Mouse (Mus musculus) bone marrow, adult 2 months (tissue): ENCODE data around the gene Prrc2a.

Source experiments
- CTCF ChIP-seq: fragments of 200-500 bp; IDR thresholded peaks from 2 replicates; pipeline ENCODE4 v1.5.1; 2011; ENCODE audit warnings: low read length, control low read depth; ENCODE audit not compliant: control insufficient read depth, insufficient read depth
- POLR2A ChIP-seq: fragments of 200-500 bp; IDR thresholded peaks from 2 replicates; pipeline ENCODE4 v1.6.1; 2011; ENCODE audit warnings: low read depth, mild to moderate bottlenecking, control low read depth, low read length, borderline replicate concordance; ENCODE audit not compliant: control insufficient read depth

GRCm38 (mm10) chr17:35197126-35197525, 32.4 kb upstream of the Prrc2a start:
- no peak for TF ChIP-seq CTCF
- no peak for TF ChIP-seq POLR2A
